Mouse (Mus musculus) E14TG2a.4 (cell line): Measurements from ENCODE around the gene Wbp2.

Experiments
- CTCF ChIP-seq: conservative IDR thresholded peaks from 2 replicates; pipeline ENCODE4 v1.5.1; 2014; ENCODE audit warnings: low read length
- NANOG ChIP-seq: IDR thresholded peaks from 2 replicates; pipeline ENCODE4 v1.6.1; 2014; ENCODE audit warnings: borderline replicate concordance, low read length, mixed read lengths

GRCm38 (mm10) chr11:116098711-116099460 is 12.1 kb upstream of the Wbp2 start:
- TF ChIP-seq CTCF (no peak), NANOG (no peak)
